Mouse (Mus musculus) cerebellum, postnatal 25 days (tissue): ENCODE data around the gene Fbp1.
"Not testable (repeated sequence)": the region's sequence is repeated elsewhere in the genome, so short reads cannot be mapped to it uniquely, and the experiment has no call there.

Experiments
- DNase-seq, 2 experiments: peaks; one replicate each; pipeline ENCODE4 v3.0.0; 2021; ENCODE audit warnings: mixed read lengths in 2 of 2

Fbp1 gene

DNA sequence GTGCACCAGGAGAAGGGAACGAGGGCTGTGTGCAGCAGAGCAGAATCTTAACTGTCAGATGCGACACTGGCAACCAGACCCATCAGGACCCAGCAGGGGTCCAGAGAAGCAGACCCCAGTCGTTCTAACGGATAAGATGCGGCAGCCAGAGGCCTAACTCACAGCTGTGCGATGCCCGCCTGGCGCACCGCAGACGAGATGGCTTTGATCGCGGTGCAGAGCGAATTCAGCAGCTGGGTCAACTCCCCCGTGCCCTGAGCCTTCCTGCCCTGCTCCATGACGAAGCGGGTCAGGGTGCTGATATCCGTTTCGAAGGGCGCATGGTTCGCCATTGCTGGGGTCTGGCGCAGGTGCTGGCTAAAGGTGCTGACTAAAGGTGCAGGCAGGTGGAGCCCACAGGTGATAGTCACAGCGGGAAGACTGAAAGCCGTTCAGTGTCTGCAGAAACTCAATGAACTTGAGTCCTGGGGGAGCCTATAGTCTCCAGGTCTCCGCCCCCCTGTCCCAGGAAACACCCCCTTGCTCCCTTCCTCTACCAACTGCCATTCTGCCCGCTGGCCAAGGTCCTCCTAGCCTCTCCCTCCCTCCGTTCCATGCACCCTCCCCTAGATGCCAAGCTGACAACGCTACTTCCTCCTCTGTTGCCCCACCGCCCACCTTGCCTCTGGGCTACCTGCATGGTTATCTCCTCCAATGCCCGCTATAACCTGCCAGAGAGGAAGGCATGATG, at the start of gene Fbp1:
Gene Fbp1, minus strand, starts transcription at position 571 of the 730 bp plus-strand sequence.
- DNase-seq, result peak in 1 of 2 experiments; percentile 4

DNA sequence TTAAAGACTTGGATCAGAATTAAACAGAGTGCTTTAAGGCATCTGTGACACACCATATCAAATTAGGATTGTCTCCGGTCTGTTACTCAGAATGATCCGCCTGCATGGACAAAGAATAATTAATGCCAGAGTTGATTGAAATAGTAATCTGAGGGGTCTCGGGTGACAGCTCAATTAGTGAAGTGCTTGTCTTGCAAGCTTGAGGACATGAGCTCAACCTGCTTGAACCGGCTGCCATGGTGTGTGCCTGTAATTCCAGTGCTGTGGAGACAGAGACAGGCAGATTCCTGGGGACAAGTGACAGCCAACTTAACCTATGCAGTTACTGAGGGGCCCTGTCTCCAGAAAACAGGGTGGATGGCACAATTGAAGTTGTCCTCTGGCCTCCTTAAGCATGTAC, 44.4 kb upstream of the Fbp1 start:
- no peak for DNase-seq

DNA sequence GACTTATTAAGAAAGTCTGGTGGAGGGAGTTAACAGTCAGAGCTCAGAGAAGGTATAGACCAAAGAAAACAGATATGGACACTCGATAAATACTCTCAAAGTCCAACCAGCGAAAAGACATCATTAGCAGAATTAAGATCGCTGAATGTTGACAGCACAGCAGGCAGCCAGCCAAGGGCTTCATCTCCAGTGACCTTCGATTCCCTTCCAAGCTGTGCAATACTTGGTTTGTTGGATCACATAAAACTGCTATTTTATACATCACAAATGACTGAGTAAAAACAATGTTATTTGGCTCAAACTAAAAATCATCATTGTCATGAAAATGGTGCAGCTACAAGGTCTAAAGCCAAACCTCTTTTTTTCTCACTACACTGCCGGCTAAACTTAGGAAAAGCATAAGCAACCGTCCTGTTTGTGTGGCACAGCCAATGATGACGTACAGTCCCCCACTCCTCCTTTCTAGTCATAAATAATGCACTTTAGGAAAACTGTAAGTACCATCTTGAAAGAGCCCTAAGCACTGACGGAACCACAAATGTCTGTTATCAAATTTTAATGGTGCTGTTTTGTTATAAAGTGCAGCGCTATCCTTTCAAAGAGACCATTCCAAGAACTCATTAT, 41.8 kb upstream of the Fbp1 start:
- no peak for DNase-seq

DNA sequence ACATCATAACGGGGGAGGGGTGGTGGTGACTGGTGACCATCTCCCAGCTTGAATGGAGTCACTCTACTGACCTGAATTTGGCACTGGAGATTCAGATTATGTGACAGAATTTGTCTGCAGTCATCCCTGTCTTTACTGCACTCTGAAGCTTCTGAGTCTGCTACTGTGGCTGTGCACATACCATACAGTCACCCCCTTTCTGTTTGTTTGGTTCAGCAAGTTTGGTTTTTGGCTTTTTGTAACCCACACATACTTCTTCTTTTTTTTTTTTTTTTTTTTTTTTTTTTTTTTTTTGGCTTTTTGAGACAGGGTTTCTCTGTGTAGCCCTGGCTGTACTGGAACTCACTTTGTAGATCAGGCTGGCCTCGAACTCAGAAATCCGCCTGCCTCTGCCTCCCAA, 41.1 kb upstream of the Fbp1 start:
- DNase-seq, result not testable (repeated sequence)

DNA sequence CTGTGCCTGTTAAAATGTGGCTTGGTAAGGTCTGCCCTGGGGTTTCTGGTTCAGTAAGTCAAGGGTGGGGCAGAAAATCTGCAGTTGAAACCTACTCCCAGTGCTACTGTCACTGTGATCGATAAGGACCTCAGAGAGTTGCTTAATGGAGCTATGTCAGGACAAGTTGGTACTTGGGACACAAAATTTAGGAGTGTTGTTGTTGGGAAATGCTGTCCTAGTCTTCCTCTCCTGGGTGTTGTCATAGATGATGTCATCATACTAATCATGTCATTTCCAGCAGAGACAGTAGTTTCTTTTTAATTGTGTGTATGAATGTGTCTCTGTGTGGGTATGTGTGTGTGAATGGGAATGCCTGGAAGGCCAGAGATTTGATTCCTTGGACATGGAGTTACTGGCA, 39.4 kb upstream of the Fbp1 start:
- no peak for DNase-seq

DNA sequence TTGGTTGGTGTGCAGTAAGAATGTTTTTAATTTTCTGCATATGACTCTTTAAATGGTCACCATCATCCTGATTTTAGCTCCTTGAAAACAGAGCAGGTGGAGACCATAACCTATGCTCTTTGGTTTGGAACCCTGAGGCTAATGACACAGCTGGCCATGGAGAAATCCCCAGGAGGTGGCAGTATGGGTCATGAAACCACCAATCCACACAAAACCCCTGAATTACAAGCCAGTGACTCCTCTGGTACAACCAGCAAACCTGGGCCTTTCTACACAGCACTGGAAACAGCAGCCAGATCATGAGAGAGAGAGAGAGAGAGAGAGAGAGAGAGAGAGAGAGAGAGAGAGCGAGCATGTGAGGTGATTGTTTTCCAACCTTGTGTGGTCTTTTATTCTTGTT, 38.4 kb upstream of the Fbp1 start:
- DNase-seq, result peak; percentile 17 to 37

DNA sequence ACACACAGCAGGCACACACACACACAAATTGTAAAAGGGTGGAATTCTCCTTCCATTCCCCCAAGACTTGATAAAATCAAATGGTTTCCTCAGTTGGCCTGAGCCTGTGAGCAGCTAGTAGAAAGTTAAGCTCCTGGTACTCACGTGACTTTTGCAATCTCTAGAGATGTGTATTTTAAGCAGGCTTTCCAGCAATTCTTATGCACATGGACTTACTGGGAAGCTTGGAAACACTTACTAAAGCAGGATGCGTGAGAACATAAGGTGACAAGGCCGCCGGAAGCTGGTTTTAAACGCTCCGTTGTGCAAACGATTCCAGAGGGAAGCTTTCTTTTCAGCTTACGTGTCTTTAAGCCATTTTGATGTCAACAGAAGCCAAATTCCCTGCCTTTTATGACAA, 35.1 kb upstream of the Fbp1 start:
- no peak for DNase-seq

DNA sequence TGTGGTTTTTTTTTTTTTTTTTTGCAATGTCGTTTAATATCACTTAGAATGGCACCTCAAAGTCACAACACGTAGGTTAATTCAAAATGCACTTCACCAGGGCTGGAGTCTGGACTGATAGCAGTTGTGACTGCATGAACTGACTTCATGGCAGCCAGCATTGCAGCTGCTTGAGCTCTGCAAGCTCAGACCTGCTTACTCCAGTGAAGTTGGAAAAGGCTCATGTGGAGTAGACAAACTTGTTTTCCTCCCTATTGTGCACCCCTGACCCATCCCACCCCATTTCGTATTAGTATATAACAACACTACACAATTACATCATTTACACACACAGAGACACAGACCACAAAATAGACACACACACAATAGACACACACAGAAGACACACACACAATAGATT, 34.6 kb upstream of the Fbp1 start:
- DNase-seq, result no peak

DNA sequence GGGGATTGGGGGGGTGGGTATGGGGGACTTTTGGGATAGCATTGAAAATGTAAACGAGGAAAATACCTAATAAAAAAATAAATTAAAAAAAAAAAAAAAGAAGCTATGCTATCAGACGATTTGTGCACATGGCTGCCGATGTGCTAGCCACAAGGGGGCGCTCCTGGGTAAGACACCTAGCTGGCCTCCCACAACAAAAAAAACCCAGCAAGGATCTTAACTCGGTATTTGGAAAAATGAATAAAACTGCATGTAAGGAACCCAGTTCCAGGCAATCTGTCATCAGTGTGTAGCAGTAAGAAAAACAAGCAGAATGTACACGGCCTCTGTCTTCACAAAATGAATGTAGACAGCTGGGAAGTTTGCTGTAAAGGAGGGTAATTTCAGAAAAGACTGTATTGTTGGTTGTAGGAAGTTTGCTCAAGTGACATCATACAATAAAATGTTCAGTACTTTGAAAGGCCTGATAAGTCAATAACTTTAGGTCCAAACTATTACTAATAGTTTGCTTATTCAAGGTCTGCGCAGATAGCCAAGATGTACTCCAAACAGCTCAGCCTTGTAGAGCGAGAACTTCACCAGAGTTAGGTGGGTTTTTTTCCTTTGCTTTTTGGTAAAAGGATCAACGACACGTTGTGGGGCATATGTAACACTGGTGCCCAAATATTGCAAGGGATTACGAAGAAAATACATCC, 31.7 kb upstream of the Fbp1 start:
- DNase-seq, result peak; percentile 76 to 89

DNA sequence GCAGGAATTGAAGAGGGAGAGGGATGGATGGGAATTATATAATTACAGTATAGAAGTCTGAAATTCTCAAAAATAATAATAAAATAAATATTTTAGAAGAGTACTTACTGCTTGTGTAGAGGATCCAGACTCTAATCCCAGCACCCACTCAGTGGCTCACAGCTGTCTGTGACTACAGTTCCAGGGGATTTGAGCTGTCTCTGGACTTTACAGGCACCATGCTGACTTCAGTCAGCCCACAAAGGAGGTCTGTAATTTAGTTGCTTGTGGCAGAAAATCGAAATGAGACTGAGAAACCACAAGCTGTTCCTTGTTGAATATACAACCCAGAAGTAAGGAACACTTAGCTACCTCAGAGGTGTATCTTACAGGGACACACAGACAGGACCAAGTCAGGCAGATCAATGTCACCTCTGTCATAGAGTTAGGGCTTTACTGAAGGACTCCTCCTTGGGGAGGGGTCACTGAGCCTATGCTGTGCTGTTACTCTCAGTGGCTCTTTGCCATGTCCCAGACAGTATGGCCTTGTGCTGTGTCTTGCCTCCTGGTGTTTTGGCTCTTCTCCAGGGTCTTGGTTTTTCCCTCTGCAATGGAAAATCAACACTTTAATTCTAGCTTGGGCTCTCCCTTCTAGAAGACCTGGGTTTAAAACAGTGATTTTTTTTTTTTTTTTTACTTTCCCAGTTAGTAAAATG, 29.5 kb upstream of the Fbp1 start:
- DNase-seq, result no peak

DNA sequence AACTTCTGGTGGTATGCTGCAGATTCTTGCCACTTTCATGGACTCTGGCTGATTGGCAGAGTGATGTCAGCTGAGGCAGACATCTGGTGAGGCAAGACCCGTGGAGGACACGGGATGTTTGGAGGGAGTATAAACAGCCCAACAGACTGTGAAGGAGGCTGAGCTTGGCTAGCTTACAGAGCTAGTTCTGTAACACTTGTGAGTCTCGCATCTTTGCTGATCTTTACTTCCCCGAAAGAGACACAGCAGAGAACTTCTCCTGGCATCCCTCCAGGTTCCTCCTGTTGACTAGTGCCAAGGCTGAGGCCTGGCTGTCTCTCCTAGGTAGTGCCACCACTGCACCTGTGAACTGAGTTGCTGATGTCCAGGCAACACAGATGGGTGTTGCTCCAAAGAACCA, 28.6 kb upstream of the Fbp1 start:
- DNase-seq, result peak in 1 of 2 experiments; percentile 11

DNA sequence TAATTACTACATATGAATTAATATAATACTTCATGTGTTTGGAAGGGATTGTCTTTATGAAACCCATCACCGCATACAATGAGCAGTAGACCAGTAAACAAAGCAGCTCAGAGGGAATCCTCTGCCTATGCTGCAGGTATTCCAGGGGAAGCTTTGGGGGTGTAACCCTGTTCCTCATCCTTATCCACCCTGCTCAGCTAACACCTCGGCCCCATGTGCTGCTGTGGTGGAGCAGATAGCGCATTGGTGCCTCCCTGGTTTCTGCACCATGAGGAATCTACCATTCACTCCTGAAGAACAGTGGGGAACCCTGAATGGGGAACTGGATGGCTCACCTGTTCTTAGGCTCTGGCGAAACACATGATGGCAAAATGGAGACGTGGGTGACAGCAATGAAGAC, 23.5 kb upstream of the Fbp1 start:
- DNase-seq, result no peak

DNA sequence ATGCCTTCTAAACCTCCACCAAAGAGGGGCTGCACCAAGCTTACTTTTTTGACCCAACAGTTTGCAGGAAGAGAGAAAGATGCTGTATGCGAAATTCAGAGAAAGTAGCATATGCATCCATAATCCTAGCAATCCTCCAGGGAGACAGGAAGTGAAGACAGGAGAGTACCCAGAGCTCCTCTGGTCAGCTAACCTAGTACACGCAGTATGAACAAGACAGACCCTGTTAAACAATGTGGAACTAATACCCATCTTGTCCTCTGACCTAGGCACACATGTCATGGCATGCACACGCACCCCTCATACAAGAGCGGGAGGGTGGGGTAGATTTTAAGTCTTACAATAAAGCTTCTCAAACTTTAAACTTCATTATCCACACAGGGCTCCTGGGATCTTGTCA, 22.1 kb upstream of the Fbp1 start:
- DNase-seq, result no peak

DNA sequence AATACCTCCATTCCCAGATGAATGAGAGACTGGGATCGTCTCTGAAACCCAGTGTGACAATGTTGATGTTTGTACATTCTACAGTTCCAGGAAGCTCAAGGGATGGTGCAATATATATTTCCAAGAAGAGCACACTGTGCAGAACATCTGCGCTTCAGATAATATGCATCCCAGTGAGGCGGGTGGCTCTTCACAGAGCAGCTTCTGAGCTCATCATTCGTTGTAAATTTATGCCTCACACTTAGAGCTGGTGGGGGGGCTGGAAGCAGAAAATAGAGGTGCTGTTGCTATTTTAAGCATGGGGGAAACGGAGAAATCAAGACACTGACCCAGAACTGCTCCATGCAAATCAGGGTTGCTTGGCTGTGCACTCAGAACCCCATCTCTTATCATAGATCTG, 21.7 kb upstream of the Fbp1 start:
- no peak for DNase-seq

DNA sequence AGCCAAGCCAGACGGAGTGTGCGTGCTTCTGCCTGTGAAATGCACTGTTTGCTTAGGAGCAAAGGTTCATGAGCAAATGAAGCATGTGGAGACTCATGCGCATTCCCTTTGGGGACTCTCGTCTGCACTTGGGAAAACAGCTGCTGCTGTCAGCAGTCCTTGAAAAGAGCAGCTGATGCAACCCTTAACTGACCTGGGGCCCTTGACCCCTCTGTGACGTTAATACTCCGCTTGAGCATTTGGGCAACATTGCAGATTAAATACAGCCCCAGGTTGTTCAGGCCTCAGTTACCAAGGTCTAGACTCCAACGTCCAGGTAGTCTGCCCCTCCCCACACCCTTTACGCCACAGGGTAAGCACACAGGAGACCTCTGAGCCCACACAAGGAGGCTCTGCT, 20.1 kb upstream of the Fbp1 start:
- DNase-seq, result no peak

DNA sequence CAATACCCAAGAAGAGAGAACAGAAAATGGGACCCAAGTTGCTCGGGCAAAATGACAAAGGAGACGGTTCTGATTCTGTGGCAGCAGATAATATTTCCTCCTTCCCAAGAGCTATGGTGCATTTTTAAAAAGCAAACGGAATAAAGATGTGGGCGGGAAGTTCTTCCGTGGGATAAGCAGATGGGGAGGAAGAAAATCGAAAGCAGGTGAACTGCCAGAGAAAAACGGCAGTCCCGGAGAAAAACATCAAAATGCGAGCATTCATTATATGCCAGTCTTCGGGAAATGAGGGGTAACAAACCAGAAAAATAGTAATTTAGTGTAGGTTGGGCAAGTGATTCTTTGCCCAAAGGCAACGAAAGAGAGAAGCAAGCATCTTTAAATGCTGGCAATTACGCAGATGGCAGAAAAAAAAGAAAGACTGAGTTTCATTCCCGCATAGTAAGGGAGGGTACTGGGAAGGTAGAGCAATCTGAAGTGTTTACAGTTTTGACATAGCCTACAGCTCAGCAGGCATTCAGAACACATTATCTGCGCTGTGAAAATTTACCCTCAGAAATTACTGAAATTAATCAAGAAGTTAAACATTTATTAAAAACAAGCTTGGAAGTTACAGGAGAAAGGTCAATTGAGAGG, 19.6 kb upstream of the Fbp1 start:
- DNase-seq, result no peak

DNA sequence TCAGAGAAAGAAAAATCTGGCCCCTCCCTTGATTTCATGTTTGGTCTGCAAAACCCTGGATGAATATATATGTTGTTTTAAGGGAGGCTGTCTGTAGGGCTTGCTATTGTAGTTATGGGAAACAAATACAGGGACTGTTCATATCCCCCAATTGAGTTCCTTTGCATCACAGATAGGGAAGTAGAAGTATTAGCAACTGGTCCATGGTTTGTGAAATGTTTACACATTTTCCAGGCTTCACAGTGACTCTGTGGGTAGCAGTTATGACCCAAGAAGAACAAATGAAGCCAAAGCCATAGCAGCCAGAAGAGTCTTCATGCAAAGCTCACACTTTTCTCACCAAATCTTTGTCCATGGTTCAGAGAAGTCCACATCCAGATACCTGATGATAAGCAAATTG, 13.1 kb upstream of the Fbp1 start:
- DNase-seq, result no peak

DNA sequence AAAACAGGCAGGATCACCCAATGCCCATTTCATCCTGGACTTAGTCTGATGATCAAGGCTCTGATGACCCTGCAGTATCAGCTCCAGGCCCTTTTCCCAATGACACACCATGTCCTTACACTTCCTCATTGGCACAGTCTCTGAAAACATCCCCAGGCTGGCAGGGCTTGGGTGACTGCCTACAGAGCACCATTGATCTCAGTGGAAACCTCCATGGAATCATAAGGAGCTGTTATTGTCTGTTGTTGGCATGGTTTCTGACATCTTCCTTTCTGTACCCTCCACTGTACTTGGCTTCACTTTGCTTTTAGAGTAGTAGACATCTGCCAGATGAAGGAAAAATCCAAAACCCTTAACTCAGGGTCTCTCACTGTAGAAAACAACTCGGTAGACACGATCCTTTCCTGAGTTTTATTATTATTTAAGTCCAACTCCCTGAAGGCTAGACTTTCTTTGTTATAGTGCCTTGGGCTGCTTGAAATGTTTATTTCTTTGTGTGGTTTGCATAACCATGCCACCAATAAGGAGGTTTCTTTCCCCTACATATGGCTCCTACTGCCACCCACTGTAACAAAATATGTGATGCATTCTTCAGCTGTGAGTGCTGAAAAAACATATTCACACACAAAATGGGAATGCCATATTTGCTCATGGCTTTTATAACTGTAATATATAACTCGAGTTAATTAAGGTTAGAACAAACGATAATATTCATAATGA, 10.0 kb upstream of the Fbp1 start:
- DNase-seq, result peak in 1 of 2 experiments; percentile 5

DNA sequence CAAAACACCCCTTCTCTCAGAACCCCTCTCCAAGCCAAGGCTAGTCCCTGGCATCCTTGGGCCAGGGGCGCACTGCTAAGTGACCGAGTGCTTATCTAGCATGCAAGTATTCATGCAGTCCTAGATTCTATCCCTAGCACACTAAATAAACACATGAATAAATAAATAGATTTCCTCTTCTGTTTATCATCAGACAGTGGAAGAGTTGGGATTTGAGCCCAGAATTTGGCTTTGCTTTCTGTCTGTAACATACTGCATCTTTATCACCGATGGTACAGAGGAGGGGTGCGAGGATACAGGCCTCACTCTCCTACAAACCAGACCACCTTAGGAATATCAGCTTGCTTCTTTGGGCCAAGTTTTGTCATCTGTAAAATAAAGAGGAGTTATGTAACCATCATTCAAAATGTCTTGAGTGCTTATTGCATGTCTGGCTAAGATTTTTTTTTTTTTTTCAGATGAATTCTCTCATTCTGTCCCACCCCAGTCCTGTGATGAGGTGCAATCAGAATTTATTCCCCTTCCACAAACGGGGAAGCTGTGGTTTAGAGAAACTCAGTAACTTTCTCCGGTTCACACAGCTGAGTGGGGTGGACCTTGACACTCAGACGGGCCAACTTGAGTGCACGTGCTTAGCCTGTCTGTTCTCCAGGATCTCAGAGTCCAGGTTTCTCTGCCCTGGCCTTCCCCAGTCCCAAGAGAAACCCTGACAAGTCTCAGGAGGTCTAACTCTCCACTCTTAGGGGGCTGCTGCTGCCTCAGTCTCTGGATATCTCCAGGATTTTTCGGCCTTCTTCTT, 5.2 kb upstream of the Fbp1 start:
- no peak for DNase-seq

DNA sequence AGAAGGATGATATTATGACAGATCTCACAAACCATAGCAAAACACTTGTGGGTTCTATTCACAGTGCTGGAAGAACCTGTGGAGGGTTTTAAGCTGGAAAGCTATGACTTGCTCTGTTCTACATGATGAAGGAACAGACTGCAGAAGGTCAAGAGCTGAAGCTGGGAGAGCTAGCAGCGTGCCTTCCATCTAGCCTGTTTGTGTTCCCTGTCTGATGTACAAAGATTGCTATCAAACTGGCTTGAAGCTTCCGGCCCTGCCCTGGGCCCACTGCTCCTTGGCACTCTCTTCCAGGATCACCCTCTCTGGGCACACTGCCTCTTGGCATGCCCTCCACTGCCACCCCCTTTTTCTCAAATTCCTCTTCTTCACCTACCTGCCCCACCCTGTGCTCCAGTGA, 1.2 kb upstream of the Fbp1 start:
- no peak for DNase-seq

DNA sequence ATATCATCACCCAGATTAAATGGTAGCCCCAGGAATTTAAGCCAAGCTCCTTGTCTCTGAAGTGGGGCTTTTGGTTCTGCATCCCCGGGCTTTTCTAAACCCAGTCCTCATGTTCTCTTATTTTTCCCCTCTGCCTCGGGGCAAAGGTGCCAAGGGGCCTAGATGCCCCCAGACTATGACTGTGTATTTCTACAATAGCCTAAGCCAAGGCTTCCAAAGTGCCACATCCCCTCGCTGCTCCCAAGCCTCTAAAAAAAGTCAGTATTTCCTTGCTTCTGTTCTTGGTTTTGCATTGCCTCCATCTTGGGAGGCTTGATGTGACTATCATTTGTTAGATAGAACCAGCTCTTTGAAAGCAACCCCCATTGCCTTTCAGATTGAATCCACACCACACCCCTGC, 3.5 kb downstream of the Fbp1 start:
- no peak for DNase-seq

DNA sequence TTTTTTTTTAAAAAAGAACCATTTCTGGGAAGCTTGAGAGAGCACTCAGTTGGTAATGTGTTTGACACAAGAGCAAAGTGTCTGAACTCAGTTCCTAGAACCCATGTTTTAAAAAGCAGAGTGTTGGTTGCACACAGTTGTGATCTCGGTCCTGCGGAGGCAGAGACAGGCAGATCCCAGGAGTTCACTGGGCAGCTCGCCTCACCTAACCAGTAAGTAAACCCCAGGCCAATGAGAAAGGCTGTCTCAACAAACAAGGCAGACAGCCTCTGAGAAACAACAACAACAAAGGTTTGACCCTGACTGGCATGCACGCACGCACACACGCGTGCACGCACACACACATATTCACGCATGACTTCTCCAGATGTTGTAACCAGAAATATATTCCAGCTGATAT, 4.2 kb downstream of the Fbp1 start:
- DNase-seq, result no peak
